Mouse (Mus musculus): ENCODE data around the gene Tmed11. TPM values are rescaled to one million over a fixed set of nuclear protein-coding genes. Genes with fewer than 3 reads are reported as not detected.
"Not testable (repeated sequence)": the region's sequence is repeated elsewhere in the genome, so short reads cannot be mapped to it uniquely, and the experiment has no call there.

The Tmed11 gene
- polyA plus RNA-seq (2015; fragmentation: Nextera tagmentation; extraction: Ambion mirVana), result not detected in 2 replicates

- 58% methylated on average over 2 of the region's 2 CpGs for WGBS
- not testable (repeated sequence) for H3K4me3 ChIP-seq; H3K9ac ChIP-seq; H3K4me2 ChIP-seq; H3K36me3 ChIP-seq; ATAC-seq (ENCODE audit: extremely low read depth, insufficient number of reproducible peaks, low FRiP score, low TSS enrichment); H3K27ac ChIP-seq (replicated peaks); H3K9me3 ChIP-seq; H3K27me3 ChIP-seq (replicated peaks); H3K4me1 ChIP-seq
Measured at GRCm38 (mm10) chr5:108795263-108795662, at the start of gene Tmed11. Gene Tmed11 (minus strand): TSS chr5:108795363.

DNA sequence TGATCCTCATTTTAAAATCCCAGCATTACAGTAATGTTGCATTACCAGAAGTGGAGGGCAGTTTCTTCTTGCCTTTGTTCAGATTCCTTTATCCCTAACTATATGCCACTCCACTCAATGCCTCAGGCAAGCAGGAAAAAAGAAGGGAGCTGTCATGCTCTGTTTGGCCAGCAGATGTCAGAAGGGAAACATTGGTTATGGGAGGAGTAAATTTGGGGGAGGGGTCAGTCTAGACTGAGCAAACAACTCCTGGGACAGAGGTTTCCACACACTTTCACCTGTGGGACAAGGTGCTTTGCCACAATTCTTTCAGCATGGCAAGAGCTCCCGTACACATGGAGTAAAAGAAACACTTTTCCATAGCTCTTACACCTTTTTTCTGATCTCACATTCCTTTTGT, 41.0 kb upstream of the Tmed11 start:
- Histone ChIP-seq H3K4me3 (no peak overlapping the region), H3K9ac (no peak overlapping the region), H3K36me3 (no peaks in the 10 kb centered on the region), H3K27me3 (replicated peaks) (no peaks in the 10 kb centered on the region), H3K9me3 (no peaks in the 10 kb centered on the region), H3K4me2 (no peak overlapping the region), H3K4me1 (no peaks in the 10 kb centered on the region), H3K27ac (replicated peaks) (no peak overlapping the region)
- no peak for ATAC-seq (ENCODE audit: extremely low read depth, insufficient number of reproducible peaks, low FRiP score, low TSS enrichment)
- 60% methylated on average over 1 of the region's 1 CpGs for WGBS

DNA sequence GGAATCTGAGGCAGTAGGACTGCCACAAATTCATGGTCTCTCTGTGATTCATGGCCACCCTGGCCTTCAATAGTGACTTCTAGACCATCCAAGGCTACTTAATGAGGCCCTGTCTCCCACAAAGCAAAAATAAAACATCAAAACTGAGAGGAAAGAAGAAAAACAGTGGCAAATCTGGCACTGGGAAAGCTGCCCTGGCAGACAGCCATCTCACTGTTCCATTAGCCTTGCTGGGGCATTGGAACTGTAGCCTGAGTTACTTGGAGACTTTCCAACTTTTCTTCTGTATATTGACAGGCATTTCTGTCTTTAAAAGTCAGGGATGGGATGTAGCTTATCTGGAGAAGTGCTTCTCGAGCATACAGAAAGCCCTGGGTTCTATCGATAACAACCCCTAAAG, 28.1 kb upstream of the Tmed11 start:
- Histone ChIP-seq H3K27ac (replicated peaks) (no peak overlapping the region), H3K36me3 (no peaks in the 10 kb centered on the region), H3K9me3 (no peaks in the 10 kb centered on the region), H3K9ac (no peak overlapping the region), H3K4me2 (no peak overlapping the region), H3K4me3 (no peak overlapping the region), H3K27me3 (replicated peaks) (no peaks in the 10 kb centered on the region), H3K4me1 (no peaks in the 10 kb centered on the region)
- 55% methylated on average over 2 of the region's 2 CpGs for WGBS
- ATAC-seq (ENCODE audit: extremely low read depth, insufficient number of reproducible peaks, low FRiP score, low TSS enrichment), result no peak

DNA sequence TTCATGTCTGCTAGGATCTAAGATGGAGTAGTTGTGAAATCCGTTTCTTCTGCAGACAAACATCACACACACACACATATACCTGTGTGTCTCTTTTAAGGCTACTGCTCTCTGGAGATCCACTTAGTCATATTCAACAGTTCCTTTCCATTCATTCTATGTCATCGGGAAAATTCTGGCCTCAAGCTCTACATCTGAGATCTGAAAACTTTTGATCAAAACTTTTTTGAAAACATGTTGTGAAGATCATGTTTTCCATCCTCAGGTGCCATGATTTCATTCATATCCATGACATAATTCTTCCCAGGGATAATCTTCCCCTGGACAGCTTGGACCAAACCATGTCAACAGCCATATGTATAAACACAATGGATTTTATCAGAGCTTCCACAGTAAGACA, 13.6 kb upstream of the Tmed11 start, which contains the start of gene Vmn2r8:
Gene Vmn2r8 (minus strand): TSS at position 101 of the 400 bp plus-strand sequence.
- not testable (repeated sequence) for H3K27ac ChIP-seq (replicated peaks); ATAC-seq (ENCODE audit: extremely low read depth, insufficient number of reproducible peaks, low FRiP score, low TSS enrichment); H3K36me3 ChIP-seq; H3K4me1 ChIP-seq; H3K27me3 ChIP-seq (replicated peaks); H3K4me2 ChIP-seq; H3K9ac ChIP-seq; H3K4me3 ChIP-seq; H3K9me3 ChIP-seq
- 61% methylated on average over 2 of the region's 2 CpGs for WGBS

- Histone ChIP-seq H3K9me3 (no peaks in the 10 kb centered on the region), H3K36me3 (no peaks in the 10 kb centered on the region), H3K4me2 (no peak overlapping the region), H3K27me3 (replicated peaks) (no peaks in the 10 kb centered on the region), H3K9ac (no peak overlapping the region), H3K27ac (replicated peaks) (no peak overlapping the region), H3K4me1 (no peaks in the 10 kb centered on the region), H3K4me3 (no peak overlapping the region)
- 43% methylated on average over 1 of the region's 1 CpGs for WGBS
- no peak for ATAC-seq (ENCODE audit: extremely low read depth, insufficient number of reproducible peaks, low FRiP score, low TSS enrichment)
Measured at GRCm38 (mm10) chr5:108803646-108804045, 8.5 kb upstream of the Tmed11 start.

DNA sequence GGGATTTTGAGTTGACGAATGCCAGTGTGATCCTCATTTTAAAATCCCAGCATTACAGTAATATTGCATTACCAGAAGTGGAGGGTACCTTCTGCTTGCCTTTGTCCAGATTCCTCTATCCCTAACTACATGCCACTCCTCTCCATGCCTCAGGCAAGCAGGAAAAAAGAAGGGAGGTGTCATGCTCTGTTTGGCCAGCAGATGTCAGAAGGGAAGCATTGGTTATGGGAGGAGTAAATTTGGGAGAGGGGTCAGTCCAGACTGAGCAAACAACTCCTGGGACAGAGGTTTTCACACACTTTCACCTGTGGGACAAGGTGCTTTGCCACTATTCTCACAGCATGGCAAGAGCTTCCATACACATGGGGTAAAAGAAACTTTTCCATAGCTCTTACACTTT, 4.8 kb downstream of the Tmed11 start:
- not testable (repeated sequence) for H3K9me3 ChIP-seq; H3K27me3 ChIP-seq (replicated peaks); ATAC-seq (ENCODE audit: extremely low read depth, insufficient number of reproducible peaks, low FRiP score, low TSS enrichment); H3K9ac ChIP-seq; H3K27ac ChIP-seq (replicated peaks); H3K4me1 ChIP-seq; H3K4me2 ChIP-seq; H3K36me3 ChIP-seq; H3K4me3 ChIP-seq
- WGBS, result 40% methylated on average over 1 of the region's 1 CpGs

GRCm38 (mm10) chr5:108774630-108775306, 20.4 kb downstream of the Tmed11 start, which contains the start of gene Rnf212:
Gene Rnf212 (minus strand): TSS chr5:108774982.
- H3K9me3 ChIP-seq, result no peaks in the 10 kb centered on the region
- H3K4me1 ChIP-seq, result no peaks in the 10 kb centered on the region
- no peak within 1 kb of the TSS for H3K9ac ChIP-seq
- no peaks in the 10 kb centered on the region for H3K27me3 ChIP-seq (replicated peaks)
- H3K4me2 ChIP-seq, result no peak within 1 kb of the TSS
- 65% methylated on average over 40 of the region's 40 CpGs for WGBS
- H3K27ac ChIP-seq (replicated peaks), result no peak within 1 kb of the TSS
- no peak within 1 kb of the TSS for H3K4me3 ChIP-seq
- no peak for ATAC-seq (ENCODE audit: extremely low read depth, insufficient number of reproducible peaks, low FRiP score, low TSS enrichment)
- H3K36me3 ChIP-seq, result no peaks in the 10 kb centered on the region

- no peak for ATAC-seq (ENCODE audit: extremely low read depth, insufficient number of reproducible peaks, low FRiP score, low TSS enrichment)
- Histone ChIP-seq H3K4me2 (no peak overlapping the region), H3K36me3 (no peaks in the 10 kb centered on the region), H3K9me3 (no peaks in the 10 kb centered on the region), H3K27me3 (replicated peaks) (no peaks in the 10 kb centered on the region; the same call in 1 of the 2 replicates), H3K27ac (replicated peaks) (no peak overlapping the region), H3K4me3 (no peak overlapping the region), H3K4me1 (no peaks in the 10 kb centered on the region), H3K9ac (no peak overlapping the region)
- 74% methylated on average over 2 of the region's 2 CpGs for whole genome bisulfite sequencing
Measured at GRCm38 (mm10) chr5:108760002-108760401, 35.2 kb downstream of the Tmed11 start.

GRCm38 (mm10) chr5:108758396-108758795, 36.8 kb downstream of the Tmed11 start:
- WGBS, result 44% methylated on average over 3 of the region's 3 CpGs
- Histone ChIP-seq H3K4me2 (no peak overlapping the region), H3K36me3 (no peaks in the 10 kb centered on the region), H3K4me1 (no peaks in the 10 kb centered on the region), H3K27ac (replicated peaks) (no peak overlapping the region), H3K9me3 (no peaks in the 10 kb centered on the region), H3K27me3 (replicated peaks) (no peaks in the 10 kb centered on the region; the same call in 1 of the 2 replicates), H3K9ac (no peak overlapping the region), H3K4me3 (no peak overlapping the region)
- ATAC-seq (ENCODE audit: extremely low read depth, insufficient number of reproducible peaks, low FRiP score, low TSS enrichment), result no peak

- H3K4me1 ChIP-seq; H3K27me3 ChIP-seq (replicated peaks); H3K9ac ChIP-seq; H3K27ac ChIP-seq (replicated peaks); ATAC-seq (ENCODE audit: extremely low read depth, insufficient number of reproducible peaks, low FRiP score, low TSS enrichment); H3K9me3 ChIP-seq; H3K4me3 ChIP-seq; H3K4me2 ChIP-seq; H3K36me3 ChIP-seq: not testable (repeated sequence)
- WGBS, result 74% methylated on average over 4 of the region's 4 CpGs
Measured at GRCm38 (mm10) chr5:108751258-108751657, 43.9 kb downstream of the Tmed11 start.

- WGBS, result 63% methylated on average over 5 of the region's 5 CpGs
- Histone ChIP-seq H3K36me3 (no peaks in the 10 kb centered on the region), H3K9ac (no peak overlapping the region), H3K4me2 (no peak overlapping the region), H3K27ac (replicated peaks) (no peak overlapping the region), H3K4me1 (no peaks in the 10 kb centered on the region; the same call in 1 of the 2 replicates), H3K27me3 (replicated peaks) (no peaks in the 10 kb centered on the region), H3K4me3 (no peak overlapping the region), H3K9me3 (no peaks in the 10 kb centered on the region)
- ATAC-seq (ENCODE audit: extremely low read depth, insufficient number of reproducible peaks, low FRiP score, low TSS enrichment), result no peak
Measured at GRCm38 (mm10) chr5:108750328-108751210, 44.6 kb downstream of the Tmed11 start.

Measured in heart, embryonic 13.5 days (tissue).